Mouse (Mus musculus) kidney, adult 9 months (tissue): ENCODE measurements around the gene Podxl2.

ENCODE experiments used
- DNase-seq: peaks from one replicate; pipeline ENCODE4 v3.0.0; 2022

Podxl2 gene

GRCm38 (mm10) chr6:88843781-88844725 is 30.8 kb downstream of the Podxl2 start:
- no peak for DNase-seq

DNA sequence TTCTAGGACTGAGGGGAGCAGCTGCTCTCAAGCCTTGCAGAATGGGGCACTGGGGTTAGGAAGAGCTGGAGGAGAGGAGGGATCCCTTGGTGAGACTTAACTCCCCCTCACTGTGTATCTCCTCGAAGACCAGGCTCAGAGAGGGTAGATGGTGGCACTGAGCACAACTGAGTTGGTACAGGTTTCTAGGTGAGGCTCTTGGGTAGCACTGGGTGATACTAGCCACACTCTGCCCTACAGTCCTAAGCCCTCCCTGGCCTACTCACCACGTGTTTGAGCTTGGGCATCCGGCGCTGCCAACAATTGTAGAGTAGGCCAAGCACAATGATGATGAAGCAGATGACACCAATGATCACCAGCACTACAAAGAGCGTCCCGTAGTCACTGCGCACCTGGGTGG is 31.6 kb downstream of the Podxl2 start:
- DNase-seq: no peak

- DNase-seq: no peak
These were observed 32.1 kb downstream of the Podxl2 start for GRCm38 (mm10) chr6:88842731-88843151.

- peak; percentile 100 for DNase-seq
These were observed 32.8 kb downstream of the Podxl2 start, which contains the start of gene Abtb1 for GRCm38 (mm10) chr6:88841781-88842689. TSS of gene Abtb1 (minus strand) at chr6:88841984.

DNA sequence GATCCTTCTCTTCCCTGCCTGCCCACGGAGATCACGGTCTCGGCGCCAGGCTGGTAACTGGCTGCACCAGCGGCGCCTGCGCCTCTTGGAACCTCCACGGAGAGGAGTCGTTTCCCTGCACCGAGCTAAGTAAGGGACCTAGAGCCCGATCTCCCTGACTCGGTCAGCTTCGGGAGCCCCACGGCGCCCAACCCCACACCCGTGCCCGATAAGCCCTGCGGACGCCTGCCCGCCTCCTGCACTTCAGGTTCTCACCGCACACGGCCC is 33.4 kb downstream of the Podxl2 start:
- no peak for DNase-seq

- DNase-seq: no peak
These were observed 33.9 kb downstream of the Podxl2 start for GRCm38 (mm10) chr6:88840791-88841513.

GRCm38 (mm10) chr6:88840211-88840610 is 34.6 kb downstream of the Podxl2 start:
- DNase-seq: no peak

GRCm38 (mm10) chr6:88839135-88839970 is 35.5 kb downstream of the Podxl2 start:
- DNase-seq: no peak

DNA sequence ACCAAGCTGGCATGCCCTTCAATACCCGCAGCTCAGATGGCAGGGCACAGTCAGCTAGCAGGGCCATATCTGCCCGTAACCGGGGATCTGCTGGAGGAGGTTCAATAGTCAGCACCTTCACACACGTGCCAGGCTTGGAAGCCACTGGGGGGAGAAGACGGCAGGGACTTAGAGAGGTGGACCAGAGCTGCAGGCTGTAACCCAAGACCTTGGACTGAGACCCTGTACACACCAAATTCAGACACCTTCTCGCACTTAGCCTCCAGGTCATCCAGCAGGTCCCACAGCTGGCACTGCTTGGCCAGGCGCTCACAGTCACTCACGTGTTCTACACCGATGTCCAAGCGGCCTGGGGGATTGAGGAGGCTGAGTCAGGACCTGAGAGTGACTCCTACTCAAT is 36.2 kb downstream of the Podxl2 start:
- DNase-seq: no peak

- no peak for DNase-seq
These were observed 36.8 kb downstream of the Podxl2 start for GRCm38 (mm10) chr6:88837999-88838398.

- no peak for DNase-seq
These were observed 38.5 kb downstream of the Podxl2 start for GRCm38 (mm10) chr6:88836178-88836819.

DNA sequence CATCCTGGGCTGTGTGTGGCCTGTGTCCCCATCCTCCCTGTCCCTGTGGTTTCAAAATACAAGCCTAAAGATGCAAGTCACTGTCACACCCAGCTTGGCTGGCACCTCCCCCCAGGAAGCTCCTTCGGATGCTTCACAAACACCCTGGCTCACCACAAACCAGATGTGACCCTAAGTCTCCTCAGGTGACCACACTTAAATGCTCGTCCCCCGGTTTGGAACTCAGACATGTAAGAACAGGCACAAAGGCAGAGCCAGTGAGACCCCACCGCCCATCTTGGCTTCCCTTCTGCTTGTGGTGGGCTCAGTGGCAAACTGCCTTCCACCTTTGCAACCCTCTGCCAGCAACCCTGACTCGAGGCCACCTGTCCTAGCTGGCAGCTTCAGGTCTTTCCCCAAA is 39.8 kb downstream of the Podxl2 start:
- no peak for DNase-seq

- DNase-seq: no peak
These were observed 41.3 kb downstream of the Podxl2 start for GRCm38 (mm10) chr6:88833340-88834140.

- DNase-seq: no peak
These were observed 42.2 kb downstream of the Podxl2 start for GRCm38 (mm10) chr6:88832663-88833062.

DNA sequence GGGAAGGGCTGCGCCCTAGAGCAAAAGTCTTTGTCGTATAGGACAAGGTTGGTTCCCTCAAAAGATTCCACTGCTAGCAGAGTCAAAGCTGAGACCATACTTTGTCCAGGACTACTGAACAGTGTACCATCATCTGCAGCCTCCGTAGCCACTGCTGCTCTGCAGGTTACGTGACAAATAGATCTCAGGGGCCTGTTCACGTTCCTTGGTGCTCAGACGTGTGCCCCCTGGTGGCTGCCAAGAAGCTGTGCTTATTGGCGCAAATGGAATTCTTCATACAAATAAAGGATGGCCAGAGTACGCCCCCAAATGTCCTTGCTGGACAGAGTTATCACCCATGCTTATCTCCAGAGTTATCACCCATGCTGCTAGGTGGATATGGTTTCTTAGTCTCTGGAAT is 43.4 kb downstream of the Podxl2 start:
- DNase-seq: peak; percentile 61

DNA sequence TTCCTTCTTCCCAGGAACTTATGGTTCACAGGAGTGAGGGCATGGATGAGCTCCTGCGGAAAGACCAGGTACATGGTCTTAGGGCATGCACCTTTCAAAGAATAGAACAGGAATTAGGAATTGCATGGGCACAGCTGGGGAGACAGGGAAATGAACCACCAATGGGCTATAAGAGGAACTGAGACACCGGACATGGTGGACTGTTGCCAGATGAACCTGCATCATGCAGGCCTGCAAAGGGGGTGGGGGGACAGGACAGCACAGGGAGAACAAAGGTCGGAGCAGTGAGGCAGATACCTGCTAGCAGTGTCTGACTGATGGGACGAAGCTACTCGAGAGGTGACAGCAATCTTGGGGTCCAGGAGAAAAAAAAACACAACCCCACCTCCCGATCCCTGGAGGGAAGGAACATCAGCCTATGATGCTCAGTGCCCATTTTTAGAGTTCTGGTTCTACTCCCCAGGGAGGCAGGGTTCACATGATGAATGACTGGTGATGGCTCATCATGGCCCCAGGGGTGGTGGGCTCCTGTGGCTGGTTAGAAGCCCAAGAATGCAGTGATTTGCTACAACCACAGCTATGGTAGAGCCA is 44.6 kb downstream of the Podxl2 start:
- DNase-seq: no peak

- DNase-seq: no peak
These were observed 45.3 kb downstream of the Podxl2 start for GRCm38 (mm10) chr6:88829579-88829978.

DNA sequence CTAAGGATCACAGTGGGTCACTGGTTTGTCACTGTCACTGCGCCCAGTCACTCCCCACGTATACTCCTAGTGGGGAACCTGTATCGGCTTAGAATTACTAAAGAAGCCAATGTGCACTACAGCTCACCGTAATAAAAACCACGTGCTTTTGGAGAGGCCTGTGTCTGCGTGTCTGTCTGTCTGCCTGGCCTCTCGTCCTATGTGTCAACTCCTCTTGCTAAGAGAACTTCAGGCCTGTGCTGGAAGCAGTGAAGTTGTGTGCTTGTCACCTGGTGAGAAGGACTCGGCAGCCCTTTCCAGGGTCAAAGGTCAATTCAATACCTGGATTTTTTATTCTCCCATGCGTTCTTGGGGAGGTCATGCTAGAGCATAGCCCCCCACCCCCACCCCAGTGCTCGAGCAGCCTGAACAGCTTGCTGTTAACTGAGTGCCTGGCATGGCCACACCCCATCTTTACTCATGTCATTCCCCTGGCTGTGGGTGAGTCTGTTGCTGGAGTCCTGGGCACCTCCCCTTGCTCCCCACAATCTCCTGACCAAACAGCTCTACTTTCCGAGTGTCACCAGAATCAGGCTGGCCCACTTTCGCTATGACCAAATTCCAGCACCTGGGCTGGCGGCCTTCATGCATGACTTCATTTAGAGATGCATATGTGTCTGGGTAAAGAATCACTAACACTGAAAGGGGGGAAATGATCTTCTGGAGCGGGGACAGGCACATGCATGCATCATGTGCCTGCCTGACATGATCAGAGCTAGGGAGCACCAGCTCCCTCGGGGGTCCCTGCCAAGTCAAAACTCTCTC is 46.4 kb downstream of the Podxl2 start:
- no peak for DNase-seq

- DNase-seq: no peak
These were observed 47.2 kb downstream of the Podxl2 start for GRCm38 (mm10) chr6:88827395-88828205.
